Mouse (Mus musculus): ENCODE results near the gene Taar8c. TPM values are rescaled to one million over a fixed set of nuclear protein-coding genes. Genes with fewer than 3 reads are reported as not detected.
A peak's percentile ranks its signal among the peaks of the same experiment; 100 is the strongest.
"Not testable (repeated sequence)": the region's sequence is repeated elsewhere in the genome, so short reads cannot be mapped to it uniquely, and the experiment has no call there.

The Taar8c gene
- not detected for total RNA-seq (2021)
- long read RNA-seq = 0 reads

GRCm38 (mm10) chr10:24101812-24102211, at the start of gene Taar8c:
Taar8c (minus strand) TSS chr10:24101912.
- not testable (repeated sequence) for DNase-seq (ENCODE audit: low spot score in 2 of 2)

- DNase-seq (ENCODE audit: low spot score in 2 of 2) = no peak
Observed at GRCm38 (mm10) chr10:24150086-24150485, 48.4 kb upstream of the Taar8c start.

GRCm38 (mm10) chr10:24149135-24149781, 47.5 kb upstream of the Taar8c start, which contains the start of gene Stx7:
Stx7 (plus strand) TSS chr10:24149302.
- peak; percentile 90 to 94 for DNase-seq (ENCODE audit: low spot score in 2 of 2)

- no peak for DNase-seq (ENCODE audit: low spot score in 2 of 2)
Observed at GRCm38 (mm10) chr10:24142735-24143134, 41.0 kb upstream of the Taar8c start.

- DNase-seq (ENCODE audit: low spot score in 2 of 2) = no peak
Observed at GRCm38 (mm10) chr10:24138623-24139261, 37.0 kb upstream of the Taar8c start.

GRCm38 (mm10) chr10:24134071-24134645, 32.4 kb upstream of the Taar8c start:
- DNase-seq (ENCODE audit: low spot score in 2 of 2) = no peak

GRCm38 (mm10) chr10:24133132-24133531, 31.4 kb upstream of the Taar8c start:
- DNase-seq (ENCODE audit: low spot score in 2 of 2) = no peak

- DNase-seq (ENCODE audit: low spot score in 2 of 2) = no peak
Observed at GRCm38 (mm10) chr10:24132273-24132672, 30.6 kb upstream of the Taar8c start.

GRCm38 (mm10) chr10:24131451-24132262, 29.9 kb upstream of the Taar8c start:
- DNase-seq (ENCODE audit: low spot score in 2 of 2) = peak; percentile 38 to 70

- DNase-seq (ENCODE audit: low spot score in 2 of 2) = peak in 1 of 2 experiments; percentile 33
Observed at GRCm38 (mm10) chr10:24111116-24111778, 9.5 kb upstream of the Taar8c start.

GRCm38 (mm10) chr10:24109434-24109833, 7.7 kb upstream of the Taar8c start, which contains the start of gene Taar9:
Taar9 (minus strand) TSS chr10:24109534.
- not testable (repeated sequence) for DNase-seq (ENCODE audit: low spot score in 2 of 2)

GRCm38 (mm10) chr10:24108236-24108635, 6.5 kb upstream of the Taar8c start:
- DNase-seq (ENCODE audit: low spot score in 2 of 2) = no peak

GRCm38 (mm10) chr10:24107747-24108146, 6.0 kb upstream of the Taar8c start:
- no peak for DNase-seq (ENCODE audit: low spot score in 2 of 2)

GRCm38 (mm10) chr10:24103299-24103698, 1.6 kb upstream of the Taar8c start:
- not testable (repeated sequence) for DNase-seq (ENCODE audit: low spot score in 2 of 2)

- DNase-seq (ENCODE audit: low spot score in 2 of 2) = not testable (repeated sequence)
Observed at GRCm38 (mm10) chr10:24097010-24097409, 4.7 kb downstream of the Taar8c start.

- DNase-seq (ENCODE audit: low spot score in 2 of 2) = no peak
Observed at GRCm38 (mm10) chr10:24092194-24092593, 9.5 kb downstream of the Taar8c start, which contains the start of gene Taar8b. Taar8b (minus strand) TSS chr10:24092294.

GRCm38 (mm10) chr10:24087168-24087567, 14.5 kb downstream of the Taar8c start:
- no peak for DNase-seq (ENCODE audit: low spot score in 2 of 2)

GRCm38 (mm10) chr10:24086555-24086954, 15.2 kb downstream of the Taar8c start:
- no peak for DNase-seq (ENCODE audit: low spot score in 2 of 2)

GRCm38 (mm10) chr10:24085936-24086335, 15.8 kb downstream of the Taar8c start:
- DNase-seq (ENCODE audit: low spot score in 2 of 2) = no peak

- DNase-seq (ENCODE audit: low spot score in 2 of 2) = peak in 1 of 2 experiments; percentile 45
Observed at GRCm38 (mm10) chr10:24080166-24080565, 21.5 kb downstream of the Taar8c start.

GRCm38 (mm10) chr10:24076200-24076599, 25.5 kb downstream of the Taar8c start, which contains the start of gene Taar8a:
Taar8a (plus strand) TSS chr10:24076500.
- not testable (repeated sequence) for DNase-seq (ENCODE audit: low spot score in 2 of 2)

All from layer of hippocampus, adult 18-20 months (tissue).